In the genomic region with DNA sequence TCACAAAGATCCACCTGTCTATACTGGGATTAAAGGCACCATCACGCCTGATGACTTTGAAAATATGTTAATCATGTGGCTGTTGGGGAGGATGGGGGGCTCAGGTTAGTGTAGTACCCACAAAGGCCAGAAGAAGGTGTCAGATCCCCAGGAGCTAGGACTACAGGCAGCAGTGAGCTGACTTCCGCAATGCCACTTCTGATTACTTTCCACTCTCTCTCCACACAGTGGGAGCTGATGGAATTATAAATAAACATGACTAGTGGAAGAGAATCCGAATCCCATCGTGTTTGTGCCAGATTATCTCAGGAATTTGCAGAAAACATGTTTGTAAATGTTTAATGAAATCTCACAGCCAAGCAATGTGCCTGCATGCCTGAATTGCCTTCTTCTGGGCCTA, we compare ENCODE assay signal across 9 mouse cellular contexts. TPM values are rescaled to one million over a fixed set of nuclear protein-coding genes. Genes with fewer than 3 reads are reported as not detected.
A peak's percentile ranks its signal among the peaks of the same experiment; 100 is the strongest.
DNase-seq lines count a peak whose midpoint lies in the region; ATAC-seq and TF ChIP-seq lines count a peak whose summit lies in the region.
"Had no signal": no experiment of that assay in that cellular context is flagged by ENCODE, and none has a peak within 500 bp of the region (broad histone marks: within the 10 kb centered on the region; RNA-seq: fewer than 3 reads in every experiment).

No protein-coding gene starts in this region.

- no peaks in the 10 kb centered on the region for H3K9me3 ChIP-seq in heart, postnatal 0 days (replicated peaks; ENCODE audit: control insufficient read depth, low read length)
- H3K9me3 ChIP-seq in heart, embryonic 10.5 days: no peaks in the 10 kb centered on the region
- no peaks in the 10 kb centered on the region for H3K9me3 ChIP-seq in forebrain, embryonic 10.5 days
- H3K9me3 ChIP-seq: embryonic facial prominence, embryonic 12.5 days had no signal

- H3K9ac ChIP-seq in heart, postnatal 0 days (replicated peaks; ENCODE audit: low read depth, low read length): no peak overlapping the region
- H3K9ac ChIP-seq: embryonic facial prominence, embryonic 12.5 days had no signal

- no peak overlapping the region for H3K27ac ChIP-seq in heart, postnatal 0 days (ENCODE audit: low read depth)
- no peak overlapping the region for H3K27ac ChIP-seq in heart, embryonic 10.5 days
- peak overlapping the region; percentile 56 for H3K27ac ChIP-seq in forebrain, embryonic 10.5 days
- H3K27ac ChIP-seq: embryonic facial prominence, embryonic 12.5 days had no signal

- TF ChIP-seq EP300 in heart, postnatal 0 days (IDR thresholded peaks at IDR 0.05; ENCODE audit: low read depth): no peak

- H3K27me3 ChIP-seq in heart, postnatal 0 days (ENCODE audit: control insufficient read depth, insufficient read depth, low read length): no peaks in the 10 kb centered on the region
- H3K27me3 ChIP-seq in heart, embryonic 10.5 days (ENCODE audit: insufficient read depth, poor library complexity, severe bottlenecking): no peaks in the 10 kb centered on the region
- no peaks in the 10 kb centered on the region; the same call in 1 of the 2 replicates for H3K27me3 ChIP-seq in forebrain, embryonic 10.5 days (ENCODE audit: poor library complexity, severe bottlenecking)
- H3K27me3 ChIP-seq: embryonic facial prominence, embryonic 12.5 days had no signal

- peak; percentile 51 for DNase-seq in heart, postnatal 0 days (ENCODE audit: low spot score)
- DNase-seq in heart, embryonic 10.5 days (ENCODE audit: low spot score): no peak
- DNase-seq in B cell, adult 2 months: peak; percentile 13 to 19
- no peak for DNase-seq in forebrain, embryonic 10.5 days (ENCODE audit: extremely low spot score, low spot score)
- DNase-seq in kidney, postnatal 4 days: peak; percentile 42 to 55
- no peak for DNase-seq in urinary bladder, postnatal 14 days (ENCODE audit: low spot score)
- no peak for DNase-seq in right cerebral cortex, postnatal 36 days (ENCODE audit: low spot score in 2 of 2)
- no peak for DNase-seq in frontal cortex, postnatal 14 days (ENCODE audit: low spot score in 2 of 2)

- 0 out of 2 replicates have a peak, but pooled peaks cover 4% of the 10 kb centered on the region for H3K4me1 ChIP-seq in heart, postnatal 0 days (ENCODE audit: control insufficient read depth, insufficient read depth)
- peaks cover 72% of the 10 kb centered on the region for H3K4me1 ChIP-seq in heart, embryonic 10.5 days
- H3K4me1 ChIP-seq in forebrain, embryonic 10.5 days: peaks cover 66% of the 10 kb centered on the region

- peak; percentile 49 for TF ChIP-seq CTCF in heart, postnatal 0 days (IDR thresholded peaks at IDR 0.05; ENCODE audit: low read depth)

- no peak overlapping the region for H3K4me2 ChIP-seq in heart, postnatal 0 days (ENCODE audit: low read depth, low read length)
- H3K4me2 ChIP-seq: embryonic facial prominence, embryonic 12.5 days had no signal

- no peak overlapping the region for H3K4me3 ChIP-seq in heart, postnatal 0 days (ENCODE audit: low read depth, low read length)
- H3K4me3 ChIP-seq in heart, embryonic 10.5 days: no peak overlapping the region
- no peak overlapping the region for H3K4me3 ChIP-seq in forebrain, embryonic 10.5 days
- H3K4me3 ChIP-seq: embryonic facial prominence, embryonic 12.5 days had no signal

- peak; percentile 73 for ATAC-seq in heart, postnatal 0 days (ENCODE audit: insufficient read depth, low read depth)

- 24% methylated on average over 4 of the region's 4 CpGs for WGBS in heart, postnatal 0 days
- WGBS in heart, embryonic 10.5 days: 23% methylated on average over 4 of the region's 4 CpGs
- 35% methylated on average over 4 of the region's 4 CpGs for WGBS in forebrain, embryonic 10.5 days

- no peaks in the 10 kb centered on the region for H3K36me3 ChIP-seq in heart, postnatal 0 days (replicated peaks; ENCODE audit: control insufficient read depth, insufficient read depth, low read length)
- 0 out of 2 replicates have a peak, but pooled peaks cover 2% of the 10 kb centered on the region for H3K36me3 ChIP-seq in heart, embryonic 10.5 days
- H3K36me3 ChIP-seq in forebrain, embryonic 10.5 days (replicated peaks): no peaks in the 10 kb centered on the region
- H3K36me3 ChIP-seq: embryonic facial prominence, embryonic 12.5 days had no signal

RNA-seq across cellular contexts. Expression of gene Plekha7, which starts 46.1 kb away (rescaled TPM):
- total RNA-seq in heart, postnatal 0 days (2014; rRNA removed; ENCODE audit: low replicate concordance): 40.4 and 48.8 TPM in 2 replicates
- polyA plus RNA-seq in heart, postnatal 0 days (2015; fragmentation: Nextera tagmentation; extraction: Ambion mirVana): 18.3 and 19.4 TPM in 2 replicates
- 49.0 and 76.0 TPM in 2 replicates for polyA plus RNA-seq in heart, embryonic 10.5 days (2016; fragmentation: Nextera tagmentation; extraction: Ambion mirVana)
- 27.7 and 28.3 TPM in 2 replicates for polyA plus RNA-seq in forebrain, embryonic 10.5 days (2016; fragmentation: Nextera tagmentation; extraction: Ambion mirVana)

Comparison
In these comparisons a context has a peak if more than half of its experiments do, and no peak if none do; other contexts are left out.
1. DNase-seq: peak in heart, postnatal 0 days (single experiment), B cell, adult 2 months (2 of 2) and kidney, postnatal 4 days (2 of 2); none in heart, embryonic 10.5 days (single experiment), forebrain, embryonic 10.5 days (single experiment), urinary bladder, postnatal 14 days (single experiment), right cerebral cortex, postnatal 36 days (0 of 2) and frontal cortex, postnatal 14 days (0 of 2).